Mouse (Mus musculus): ENCODE results near the gene Ccdc38. TPM values are rescaled to one million over a fixed set of nuclear protein-coding genes. Genes with fewer than 3 reads are reported as not detected.
A peak's percentile ranks its signal among the peaks of the same experiment; 100 is the strongest.

Gene Ccdc38
- polyA plus RNA-seq (2015; fragmentation: Nextera tagmentation; extraction: Ambion mirVana): 0.28 and 0.32 TPM in 2 replicates

DNA sequence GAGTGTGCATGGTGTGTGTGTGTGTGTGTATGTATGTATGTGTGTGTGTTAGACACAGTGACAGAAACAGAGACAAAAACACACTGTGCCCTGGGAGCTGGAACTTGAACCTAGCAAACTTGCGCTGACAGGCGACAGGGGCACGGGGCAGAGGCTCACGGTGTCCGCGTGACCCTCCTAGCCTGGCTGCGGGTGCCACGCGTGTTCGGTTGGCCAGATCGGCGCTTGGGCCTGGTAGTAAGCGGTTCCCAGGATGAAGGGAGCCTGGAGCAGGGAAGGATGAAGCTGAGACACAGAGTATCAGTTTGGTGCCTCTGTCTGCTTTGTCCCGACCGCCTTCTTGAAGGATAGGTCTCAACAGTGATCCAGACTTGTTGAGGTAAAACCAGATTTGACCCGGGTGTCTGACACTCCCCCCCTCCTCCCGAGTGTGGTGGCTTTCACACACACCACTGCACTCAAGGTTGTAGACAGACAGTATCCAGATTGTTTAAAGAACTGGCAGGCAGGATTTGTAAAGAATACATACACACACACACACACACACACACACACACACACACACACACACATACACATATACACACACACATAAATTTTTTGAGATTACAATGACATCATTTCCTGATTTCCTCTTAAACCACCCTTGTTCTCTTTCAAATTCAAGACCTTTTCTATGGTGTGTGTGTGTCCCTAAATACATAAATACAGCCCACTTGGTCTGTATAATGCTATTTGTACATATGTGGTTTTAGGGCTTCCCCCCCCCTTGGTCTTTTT is at the start of gene Ccdc38:
TSS of gene Ccdc38 (plus strand) at position 202 of the 780 bp plus-strand sequence.
- Histone ChIP-seq H3K4me1 (peaks cover 6% of the 10 kb centered on the region), H3K4me3 (peak within 1 kb of the TSS; percentile 44), H3K27me3 (peaks cover 11% of the 10 kb centered on the region; the same call in 1 of the 2 replicates), H3K9ac (peak within 1 kb of the TSS; percentile 54), H3K4me2 (replicated peaks) (peak within 1 kb of the TSS; percentile 81), H3K9me3 (no peaks in the 10 kb centered on the region), H3K36me3 (no peaks in the 10 kb centered on the region), H3K27ac (no peak within 1 kb of the TSS)
- 68% methylated on average over 17 of the region's 17 CpGs for WGBS
- no peak for ATAC-seq (ENCODE audit: low FRiP score, low read depth)

GRCm38 (mm10) chr10:93500864-93501263 is 39.6 kb upstream of the Ccdc38 start:
- Histone ChIP-seq H3K4me1 (peaks cover 9% of the 10 kb centered on the region), H3K27me3 (no peaks in the 10 kb centered on the region), H3K9me3 (no peaks in the 10 kb centered on the region), H3K4me3 (no peak overlapping the region), H3K27ac (no peak overlapping the region), H3K4me2 (replicated peaks) (peak overlapping the region; percentile 15; the same call in 1 of the 2 replicates), H3K36me3 (no peaks in the 10 kb centered on the region), H3K9ac (no peak overlapping the region)
- ATAC-seq (ENCODE audit: low FRiP score, low read depth): no peak
- 16% methylated on average over 10 of the region's 10 CpGs for WGBS

DNA sequence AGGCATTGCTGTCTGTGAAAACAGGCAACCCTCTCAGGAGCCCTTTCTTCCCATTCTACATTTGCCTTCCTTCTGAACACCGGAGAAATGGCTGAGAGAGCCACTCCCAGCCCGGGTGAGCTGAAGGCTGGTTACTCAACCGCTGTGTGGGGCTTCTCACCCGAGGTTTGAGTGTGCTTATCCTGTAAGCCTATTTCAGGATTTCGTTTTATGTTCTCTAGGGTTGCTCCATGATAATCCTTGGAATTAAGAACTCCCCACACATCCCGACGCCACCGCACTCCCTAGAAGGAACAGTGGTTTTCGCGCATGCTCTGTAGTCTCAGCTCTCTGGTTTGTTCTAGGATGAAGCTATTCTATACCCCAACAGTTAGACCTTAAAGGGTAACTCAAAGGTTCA is 39.1 kb upstream of the Ccdc38 start:
- H3K36me3 ChIP-seq: no peaks in the 10 kb centered on the region
- H3K9ac ChIP-seq: no peak overlapping the region
- no peak for ATAC-seq (ENCODE audit: low FRiP score, low read depth)
- no peaks in the 10 kb centered on the region for H3K9me3 ChIP-seq
- H3K27ac ChIP-seq: no peak overlapping the region
- H3K27me3 ChIP-seq: no peaks in the 10 kb centered on the region
- no peak overlapping the region for H3K4me3 ChIP-seq
- H3K4me2 ChIP-seq (replicated peaks): peak overlapping the region; percentile 15; the same call in 1 of the 2 replicates
- WGBS: 74% methylated on average over 10 of the region's 10 CpGs
- H3K4me1 ChIP-seq: peaks cover 9% of the 10 kb centered on the region

DNA sequence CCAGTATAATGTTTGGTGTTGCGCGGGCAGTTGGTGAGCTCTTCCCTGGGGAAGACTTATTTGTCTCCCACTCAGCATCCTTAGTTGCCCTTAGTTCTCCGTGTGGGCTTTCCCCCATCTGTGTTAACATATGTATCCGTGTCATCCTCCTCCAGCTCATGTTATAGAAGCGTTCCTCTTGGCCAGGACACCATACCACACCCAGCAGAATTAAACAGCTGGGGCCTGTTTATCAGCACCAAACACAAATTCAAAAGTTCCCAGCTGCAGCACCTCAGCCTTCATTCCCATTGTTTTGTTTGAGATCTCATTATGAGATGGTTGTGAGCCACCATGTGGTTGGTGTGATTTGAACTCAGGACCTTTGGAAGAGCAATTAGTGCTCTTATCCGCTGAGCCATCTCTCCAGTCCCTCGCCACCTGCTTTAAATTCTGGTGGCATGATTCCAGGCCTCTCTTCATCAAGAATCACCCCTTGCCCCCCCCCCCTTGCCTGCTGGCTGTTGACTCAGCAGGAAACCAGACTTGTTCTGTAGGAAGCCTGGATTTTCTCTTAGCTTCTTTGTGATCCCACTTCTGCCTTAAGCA is 32.0 kb upstream of the Ccdc38 start:
- no peak overlapping the region for H3K4me3 ChIP-seq
- H3K4me1 ChIP-seq: no peaks in the 10 kb centered on the region
- H3K4me2 ChIP-seq (replicated peaks): no peak overlapping the region
- 83% methylated on average over 7 of the region's 7 CpGs for WGBS
- no peak overlapping the region for H3K27ac ChIP-seq
- H3K9me3 ChIP-seq: no peaks in the 10 kb centered on the region
- no peaks in the 10 kb centered on the region for H3K27me3 ChIP-seq
- no peak for ATAC-seq (ENCODE audit: low FRiP score, low read depth)
- H3K9ac ChIP-seq: no peak overlapping the region
- no peaks in the 10 kb centered on the region for H3K36me3 ChIP-seq

DNA sequence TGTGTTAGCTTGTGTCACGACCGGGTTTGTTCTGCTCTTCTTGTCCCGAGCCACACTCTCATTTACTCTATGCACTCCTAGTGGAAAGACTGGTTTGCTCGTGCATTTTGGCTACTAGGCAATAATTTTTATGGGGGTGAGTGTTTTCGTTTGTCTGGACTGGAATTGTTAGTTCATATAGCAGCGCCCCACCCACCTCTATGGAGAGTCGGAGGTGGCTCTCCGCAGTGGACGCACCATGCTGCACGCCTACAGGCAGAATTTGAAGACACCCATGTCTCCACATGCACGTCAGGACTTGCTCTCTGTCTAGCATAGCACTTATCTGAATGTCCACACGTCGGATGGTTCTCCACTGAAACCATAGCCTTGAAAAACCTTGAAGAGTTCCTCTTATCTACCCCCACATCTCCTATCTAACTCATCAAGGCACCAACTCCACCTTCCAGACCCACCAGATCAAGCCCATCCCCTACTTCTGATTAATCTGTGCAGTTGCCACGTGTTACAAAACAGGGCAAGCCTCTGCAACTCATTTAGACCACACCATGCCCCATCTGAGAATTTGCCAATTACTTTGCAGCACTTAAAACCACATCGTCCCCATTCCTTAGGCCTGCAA is 30.8 kb upstream of the Ccdc38 start:
- H3K4me3 ChIP-seq: no peak overlapping the region
- no peak overlapping the region for H3K9ac ChIP-seq
- H3K27me3 ChIP-seq: no peaks in the 10 kb centered on the region
- no peaks in the 10 kb centered on the region for H3K36me3 ChIP-seq
- H3K9me3 ChIP-seq: no peaks in the 10 kb centered on the region
- WGBS: 76% methylated on average over 15 of the region's 15 CpGs
- H3K27ac ChIP-seq: no peak overlapping the region
- H3K4me2 ChIP-seq (replicated peaks): no peak overlapping the region
- no peak for ATAC-seq (ENCODE audit: low FRiP score, low read depth)
- no peaks in the 10 kb centered on the region for H3K4me1 ChIP-seq

DNA sequence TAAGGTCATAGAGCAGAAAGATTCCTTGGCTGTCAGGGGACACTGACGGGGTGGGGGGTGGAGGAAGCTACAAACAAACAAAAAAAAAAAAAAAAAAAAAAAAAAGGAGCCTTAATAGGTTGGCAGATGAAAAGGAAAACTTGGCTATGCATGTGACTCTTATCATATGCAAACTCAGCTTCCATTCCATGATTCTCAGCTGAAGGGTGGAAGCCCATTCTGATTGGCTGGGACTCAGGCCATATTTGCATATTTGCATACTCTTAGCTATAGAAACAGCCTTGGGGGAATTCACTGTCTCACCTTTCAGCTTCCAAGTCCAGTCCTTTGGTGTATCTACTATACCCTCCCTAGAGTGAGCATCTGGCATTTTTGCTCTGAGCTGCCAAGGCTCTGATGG is 25.0 kb upstream of the Ccdc38 start:
- Histone ChIP-seq H3K27me3 (no peaks in the 10 kb centered on the region), H3K4me2 (replicated peaks) (no peak overlapping the region), H3K36me3 (no peaks in the 10 kb centered on the region), H3K9ac (no peak overlapping the region), H3K4me1 (no peaks in the 10 kb centered on the region), H3K4me3 (no peak overlapping the region), H3K27ac (no peak overlapping the region), H3K9me3 (no peaks in the 10 kb centered on the region)
- ATAC-seq (ENCODE audit: low FRiP score, low read depth): no peak
- 36% methylated on average over 1 of the region's 1 CpGs for WGBS

GRCm38 (mm10) chr10:93515927-93516326 is 24.5 kb upstream of the Ccdc38 start:
- Histone ChIP-seq H3K27me3 (no peaks in the 10 kb centered on the region), H3K27ac (no peak overlapping the region), H3K9me3 (no peaks in the 10 kb centered on the region), H3K36me3 (no peaks in the 10 kb centered on the region), H3K4me3 (no peak overlapping the region), H3K4me2 (replicated peaks) (no peak overlapping the region), H3K9ac (no peak overlapping the region), H3K4me1 (no peaks in the 10 kb centered on the region)
- WGBS: 74% methylated on average over 12 of the region's 12 CpGs
- ATAC-seq (ENCODE audit: low FRiP score, low read depth): no peak

GRCm38 (mm10) chr10:93517754-93518153 is 22.7 kb upstream of the Ccdc38 start:
- Histone ChIP-seq H3K27me3 (no peaks in the 10 kb centered on the region), H3K9ac (no peak overlapping the region), H3K4me2 (replicated peaks) (no peak overlapping the region), H3K4me3 (no peak overlapping the region), H3K36me3 (no peaks in the 10 kb centered on the region), H3K27ac (no peak overlapping the region), H3K9me3 (no peaks in the 10 kb centered on the region), H3K4me1 (no peaks in the 10 kb centered on the region)
- ATAC-seq (ENCODE audit: low FRiP score, low read depth): no peak
- WGBS: 60% methylated on average over 4 of the region's 4 CpGs

- no peaks in the 10 kb centered on the region for H3K36me3 ChIP-seq
- no peak overlapping the region for H3K27ac ChIP-seq
- H3K9me3 ChIP-seq: no peaks in the 10 kb centered on the region
- H3K4me1 ChIP-seq: no peaks in the 10 kb centered on the region
- no peak overlapping the region for H3K4me2 ChIP-seq (replicated peaks)
- no peak overlapping the region for H3K9ac ChIP-seq
- H3K27me3 ChIP-seq: no peaks in the 10 kb centered on the region
- H3K4me3 ChIP-seq: no peak overlapping the region
- no peak for ATAC-seq (ENCODE audit: low FRiP score, low read depth)
- WGBS: 86% methylated on average over 4 of the region's 4 CpGs
These were observed 22.2 kb upstream of the Ccdc38 start for GRCm38 (mm10) chr10:93518186-93518585.

GRCm38 (mm10) chr10:93518620-93519019 is 21.8 kb upstream of the Ccdc38 start:
- ATAC-seq (ENCODE audit: low FRiP score, low read depth): no peak
- Histone ChIP-seq H3K36me3 (no peaks in the 10 kb centered on the region), H3K9ac (no peak overlapping the region), H3K4me3 (no peak overlapping the region), H3K4me2 (replicated peaks) (no peak overlapping the region), H3K4me1 (no peaks in the 10 kb centered on the region), H3K27me3 (no peaks in the 10 kb centered on the region), H3K9me3 (no peaks in the 10 kb centered on the region), H3K27ac (no peak overlapping the region)
- 93% methylated on average over 2 of the region's 2 CpGs for WGBS

DNA sequence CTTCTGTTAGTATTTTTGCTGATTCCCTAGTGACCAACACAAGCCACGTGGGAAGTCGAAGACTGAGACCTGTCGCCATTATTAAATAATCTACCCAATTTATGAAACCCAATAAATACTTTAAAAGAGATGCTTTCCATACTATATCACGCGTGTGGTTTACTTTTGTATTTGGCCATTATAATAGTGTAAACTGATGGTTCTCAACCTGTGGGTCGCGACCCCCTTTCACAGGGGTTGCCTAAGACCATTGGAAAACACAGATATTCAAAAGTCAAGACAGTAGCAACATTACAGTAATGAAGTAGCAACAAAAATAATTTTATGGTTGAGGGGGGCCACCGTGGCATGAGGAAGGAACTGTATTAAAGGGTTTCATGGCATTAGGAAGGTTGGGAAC is 21.3 kb upstream of the Ccdc38 start:
- Histone ChIP-seq H3K27ac (no peak overlapping the region), H3K9ac (no peak overlapping the region), H3K9me3 (no peaks in the 10 kb centered on the region), H3K4me1 (no peaks in the 10 kb centered on the region), H3K4me3 (no peak overlapping the region), H3K36me3 (no peaks in the 10 kb centered on the region), H3K4me2 (replicated peaks) (no peak overlapping the region), H3K27me3 (no peaks in the 10 kb centered on the region)
- no peak for ATAC-seq (ENCODE audit: low FRiP score, low read depth)
- WGBS: 88% methylated on average over 8 of the region's 8 CpGs

DNA sequence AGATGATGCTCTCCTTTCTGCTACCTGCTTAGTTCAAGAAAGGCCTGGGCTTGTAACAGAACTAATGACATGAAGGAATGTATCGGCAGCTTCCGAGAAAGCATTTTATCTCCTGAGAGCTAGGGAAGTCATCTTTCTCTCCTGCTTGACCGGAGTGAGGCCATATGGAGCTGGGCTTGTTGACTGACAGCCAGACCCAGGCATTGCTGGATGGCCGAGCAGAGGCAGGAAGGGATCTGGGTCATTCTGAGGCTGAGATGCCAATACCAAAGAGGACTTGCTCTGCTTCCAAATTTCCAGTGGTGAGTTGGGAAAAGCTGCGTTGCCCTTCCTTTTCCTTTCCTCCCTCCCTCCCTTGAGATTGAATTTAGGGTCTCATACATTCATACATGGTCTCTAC is 20.7 kb upstream of the Ccdc38 start:
- no peak overlapping the region for H3K4me3 ChIP-seq
- H3K4me1 ChIP-seq: no peaks in the 10 kb centered on the region
- WGBS: 88% methylated on average over 5 of the region's 5 CpGs
- no peaks in the 10 kb centered on the region for H3K36me3 ChIP-seq
- no peak for ATAC-seq (ENCODE audit: low FRiP score, low read depth)
- H3K27me3 ChIP-seq: no peaks in the 10 kb centered on the region
- no peak overlapping the region for H3K4me2 ChIP-seq (replicated peaks)
- H3K27ac ChIP-seq: no peak overlapping the region
- H3K9ac ChIP-seq: no peak overlapping the region
- no peaks in the 10 kb centered on the region for H3K9me3 ChIP-seq

All from limb, embryonic 13.5 days (tissue).